Mouse (Mus musculus): ENCODE measurements around the gene Tnp2. TPM values are rescaled to one million over a fixed set of nuclear protein-coding genes. Genes with fewer than 3 reads are reported as not detected.

Gene Tnp2
- polyA plus RNA-seq (2015; fragmentation: Illumina TruSeq; extraction: RNeasy Lipid Tissue Mini Kit (QIAGEN cat#74804); ENCODE audit: insufficient read depth, low replicate concordance), result not detected

DNA sequence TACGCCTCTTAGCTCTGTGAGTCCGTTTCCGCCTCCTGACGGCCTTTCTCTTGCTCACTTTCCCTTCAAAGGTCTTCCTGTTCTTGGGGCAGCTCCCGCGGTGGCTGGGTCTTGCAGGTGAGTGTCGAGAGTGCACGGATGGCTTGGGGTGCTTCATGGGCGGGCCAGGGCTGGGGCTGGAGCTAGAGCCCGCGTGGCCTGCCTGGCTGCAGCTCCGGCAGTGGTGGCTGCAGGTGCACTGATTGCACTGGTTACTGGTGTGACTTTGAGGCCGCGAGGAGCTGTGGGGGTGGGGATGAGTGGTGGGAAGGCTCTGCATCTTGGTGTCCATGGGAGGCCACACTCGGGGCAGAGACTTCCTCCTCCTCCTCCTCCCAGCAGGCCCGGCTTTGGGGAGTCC is at the start of gene Tnp2:
Tnp2 (minus strand) TSS at position 390 of the 400 bp plus-strand sequence.

DNA sequence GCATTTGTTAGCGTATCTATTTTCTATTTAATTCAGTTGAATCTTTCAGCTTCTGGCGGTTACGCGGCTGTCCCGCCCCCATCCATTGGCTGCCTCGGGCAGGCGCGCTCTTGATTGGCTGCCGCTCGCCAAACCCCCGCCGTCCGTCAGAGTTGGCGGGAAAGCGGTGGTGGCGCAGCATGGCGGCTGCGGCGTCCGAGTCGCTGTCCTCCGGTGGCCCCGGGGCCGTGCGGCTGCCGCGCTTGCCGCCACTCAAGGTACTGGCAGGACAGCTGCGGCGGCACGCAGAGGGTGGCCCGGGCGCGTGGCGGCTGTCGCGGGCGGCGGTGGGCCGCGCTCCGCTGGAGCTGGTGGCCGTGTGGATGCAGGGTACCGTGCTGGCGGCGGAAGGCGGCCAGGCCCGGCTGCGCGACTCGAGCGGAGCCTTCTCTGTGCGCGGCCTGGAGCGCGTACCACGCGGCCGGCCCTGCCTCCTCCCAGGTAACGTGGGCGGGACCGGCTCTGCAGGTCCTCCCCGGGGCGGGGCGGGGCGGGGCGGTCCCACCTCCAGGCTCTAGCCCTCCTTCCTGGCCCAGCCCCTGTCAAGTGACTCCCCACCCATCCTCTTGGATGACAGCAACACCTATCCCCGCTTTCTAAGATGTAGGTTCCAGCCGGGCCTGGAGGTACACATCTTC is 46.6 kb upstream of the Tnp2 start, which contains the start of gene Rmi2:
Rmi2 (plus strand) TSS at position 149 of the 677 bp plus-strand sequence.

DNA sequence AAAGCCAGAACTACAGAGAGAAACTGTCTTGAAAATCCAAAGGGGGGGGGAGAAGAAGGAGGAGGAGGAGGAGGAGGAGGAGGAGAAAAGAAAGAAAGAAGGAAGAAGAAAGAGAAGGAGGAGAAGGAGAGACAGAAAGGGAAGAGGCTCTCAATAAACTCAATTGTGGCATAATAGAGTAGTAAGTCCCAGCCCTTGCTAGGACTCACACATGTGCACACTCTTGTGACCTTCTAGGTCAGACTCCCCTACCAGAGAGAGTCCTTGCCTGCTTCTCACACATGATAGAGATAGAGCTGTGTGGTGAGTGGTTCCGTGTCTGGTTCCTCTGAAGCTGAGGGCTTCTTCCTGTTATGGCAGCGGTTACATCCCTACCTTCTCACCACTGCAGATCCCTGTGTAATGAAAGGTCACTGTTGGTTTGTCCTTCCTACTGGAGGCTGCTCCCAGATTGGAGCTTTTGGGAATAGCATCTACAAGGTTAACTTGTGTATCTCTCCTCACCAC is 24.5 kb upstream of the Tnp2 start, which contains the start of gene Gm11172:
Gm11172 (plus strand) TSS at position 51 of the 507 bp plus-strand sequence.

DNA sequence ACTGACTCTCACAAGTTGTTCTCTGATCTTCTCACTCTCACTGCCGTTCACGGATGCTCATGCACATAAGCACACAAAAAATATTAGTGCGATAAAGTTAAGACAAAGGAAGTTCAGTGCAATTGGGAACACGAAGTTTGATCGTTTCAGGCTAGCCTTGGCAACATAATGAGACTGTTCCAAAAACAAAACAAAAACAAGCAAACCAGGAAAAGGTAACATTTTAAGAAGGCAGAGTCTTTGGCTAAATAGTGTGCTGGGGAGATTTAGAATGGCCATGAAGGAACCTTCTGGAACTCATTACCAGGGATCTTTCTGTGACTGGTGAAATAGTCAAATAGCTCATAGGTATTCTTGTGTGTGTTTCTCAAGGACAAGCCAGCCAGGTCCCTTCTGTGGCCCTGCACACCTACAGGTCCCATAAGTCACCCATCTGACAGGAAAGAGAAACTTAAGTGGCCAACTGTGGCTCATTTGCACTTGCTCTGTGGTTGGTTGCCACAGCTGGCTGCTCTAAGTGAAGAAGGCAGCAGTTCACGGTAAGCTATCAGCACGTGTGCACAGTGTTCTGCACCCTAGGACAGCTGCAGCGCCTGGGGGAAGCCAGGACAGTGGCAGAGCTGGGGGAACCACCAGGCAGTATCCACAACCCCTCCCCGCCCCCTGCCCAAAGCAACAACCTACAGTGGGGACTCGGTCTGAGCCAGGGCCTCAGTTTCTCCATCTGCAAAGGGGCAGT is 17.5 kb upstream of the Tnp2 start, which contains the start of gene Prm1:
Prm1 (minus strand) TSS at position 51 of the 739 bp plus-strand sequence.

DNA sequence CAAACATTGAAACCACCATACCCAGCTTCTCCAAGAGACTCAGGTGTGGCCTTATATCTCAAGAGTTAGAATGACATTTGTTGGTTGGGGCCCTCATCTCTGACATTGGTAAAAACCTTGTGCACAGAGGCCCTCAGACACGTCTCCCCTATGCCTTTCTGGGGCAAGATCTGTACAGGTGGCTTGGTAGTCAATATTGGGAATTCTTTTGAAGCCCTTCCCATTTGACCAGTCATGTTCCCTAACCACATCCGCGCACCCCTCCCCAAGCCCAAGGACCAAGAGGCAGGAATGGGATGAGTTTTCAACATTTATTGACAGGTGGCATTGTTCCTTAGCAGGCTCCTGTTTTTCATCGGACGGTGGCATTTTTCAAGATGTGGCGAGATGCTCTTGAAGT is 7.6 kb upstream of the Tnp2 start, which contains the start of gene Prm2:
Prm2 (minus strand) TSS at position 101 of the 400 bp plus-strand sequence.

DNA sequence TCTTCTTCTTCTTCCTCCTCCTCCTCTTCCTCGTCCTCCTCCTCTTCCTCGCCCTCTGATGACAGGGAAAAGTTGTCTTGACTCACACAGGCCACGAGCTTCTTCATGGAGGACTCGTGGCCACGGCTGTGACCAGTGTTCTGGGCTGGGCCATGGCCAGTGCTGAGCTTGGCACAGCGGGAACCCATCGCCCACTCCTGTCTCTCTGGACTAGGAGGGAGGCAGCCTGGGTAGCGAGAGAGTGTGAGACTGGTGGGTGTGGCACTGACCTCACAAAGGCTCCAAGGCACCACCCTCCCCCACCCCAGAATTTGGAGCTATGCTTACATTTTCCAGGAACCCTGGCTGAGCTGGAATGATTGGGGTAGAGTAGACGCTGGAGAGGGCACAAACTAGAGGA is 2.2 kb upstream of the Tnp2 start, which contains the start of gene Prm3:
Prm3 (minus strand) TSS at position 213 of the 400 bp plus-strand sequence.

DNA sequence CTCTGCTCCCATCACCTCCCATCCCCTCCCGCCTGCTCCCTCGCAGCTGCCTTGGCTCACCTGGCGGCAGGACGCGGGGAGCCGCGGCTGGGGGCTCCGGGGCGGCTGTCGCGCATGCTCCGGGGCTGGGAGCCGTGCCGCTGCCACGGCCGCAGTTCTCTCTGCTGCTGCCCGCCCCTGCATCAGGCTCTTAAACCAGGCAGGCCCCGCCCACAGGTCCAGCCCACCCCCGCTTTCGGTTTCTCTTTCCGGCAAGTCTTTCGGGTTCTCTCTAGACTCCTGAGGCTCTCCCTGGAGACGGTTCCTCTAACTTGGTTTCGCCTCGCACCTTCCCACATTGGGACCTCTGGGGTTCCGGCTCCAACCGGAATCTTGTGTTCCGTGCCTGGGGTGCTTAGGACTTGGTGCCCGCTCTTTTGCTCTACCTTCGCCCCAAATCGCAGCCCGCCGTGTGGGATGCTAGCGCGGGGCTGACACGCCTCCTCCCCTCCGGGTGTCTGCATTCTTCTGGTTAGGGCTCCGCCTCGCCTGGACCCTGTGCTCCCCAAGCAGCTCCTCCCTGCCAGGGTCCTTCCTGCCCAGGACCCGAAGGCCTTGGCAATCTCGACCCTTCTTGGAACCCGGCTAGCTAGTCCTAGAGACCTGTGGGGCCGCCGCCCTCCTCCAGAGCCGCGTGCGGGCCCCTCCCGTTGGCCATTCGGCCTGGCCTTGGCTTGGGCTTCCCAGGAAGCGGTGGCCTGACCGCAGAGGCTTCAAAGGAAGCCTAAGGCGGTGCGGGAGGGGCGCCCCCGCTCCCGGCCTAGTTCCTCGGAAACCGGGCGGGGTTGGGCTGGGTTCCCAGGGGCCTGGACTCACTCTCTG is 2.9 kb downstream of the Tnp2 start, which contains the start of gene Socs1:
Socs1 (minus strand) TSS at position 166 of the 861 bp plus-strand sequence.

Other genes with a start within 250 kb of the Tnp2 start
- 16.5 TPM for gene Dexi, start 245.6 kb downstream of the Tnp2 start, polyA plus RNA-seq (2015; fragmentation: Illumina TruSeq; extraction: RNeasy Lipid Tissue Mini Kit (QIAGEN cat#74804); ENCODE audit: insufficient read depth, low replicate concordance)
- gene Clec16a, start 243.3 kb downstream of the Tnp2 start, polyA plus RNA-seq (2015; fragmentation: Illumina TruSeq; extraction: RNeasy Lipid Tissue Mini Kit (QIAGEN cat#74804); ENCODE audit: insufficient read depth, low replicate concordance), result 12.4 TPM
- 0.91 TPM for gene Socs1, start 3.1 kb downstream of the Tnp2 start, polyA plus RNA-seq (2015; fragmentation: Illumina TruSeq; extraction: RNeasy Lipid Tissue Mini Kit (QIAGEN cat#74804); ENCODE audit: insufficient read depth, low replicate concordance)
- gene Prm3, start 2.3 kb upstream of the Tnp2 start, polyA plus RNA-seq (2015; fragmentation: Illumina TruSeq; extraction: RNeasy Lipid Tissue Mini Kit (QIAGEN cat#74804); ENCODE audit: insufficient read depth, low replicate concordance), result not detected
- not detected for gene Prm2, start 7.5 kb upstream of the Tnp2 start, polyA plus RNA-seq (2015; fragmentation: Illumina TruSeq; extraction: RNeasy Lipid Tissue Mini Kit (QIAGEN cat#74804); ENCODE audit: insufficient read depth, low replicate concordance)
- gene Prm1, start 17.2 kb upstream of the Tnp2 start, polyA plus RNA-seq (2015; fragmentation: Illumina TruSeq; extraction: RNeasy Lipid Tissue Mini Kit (QIAGEN cat#74804); ENCODE audit: insufficient read depth, low replicate concordance), result not detected
- gene Gm11172, start 24.3 kb upstream of the Tnp2 start, polyA plus RNA-seq (2015; fragmentation: Illumina TruSeq; extraction: RNeasy Lipid Tissue Mini Kit (QIAGEN cat#74804); ENCODE audit: insufficient read depth, low replicate concordance), result not detected
- 1.9 TPM for gene Rmi2, start 46.4 kb upstream of the Tnp2 start, polyA plus RNA-seq (2015; fragmentation: Illumina TruSeq; extraction: RNeasy Lipid Tissue Mini Kit (QIAGEN cat#74804); ENCODE audit: insufficient read depth, low replicate concordance)

All from spleen, adult 10 weeks (tissue).